Mouse (Mus musculus) myocyte (in vitro differentiated cells): ENCODE measurements around the gene Cib1.

Source experiments
- E2F4 ChIP-seq: IDR thresholded peaks from one replicate; pipeline ENCODE4 v1.6.1; 2011; ENCODE audit warnings: mild to moderate bottlenecking, control low read depth, moderate library complexity; ENCODE audit not compliant: insufficient read depth
- MAX ChIP-seq: IDR thresholded peaks from one replicate; pipeline ENCODE4 v1.6.1; 2011; ENCODE audit warnings: low read depth, mild to moderate bottlenecking, control low read depth
- MYOD1 ChIP-seq, 3 experiments: IDR thresholded peaks; one replicate each; pipeline ENCODE4 v1.6.1; 2011; ENCODE audit warnings: control low read depth in 2 of 3, low read depth in 2 of 3, mild to moderate bottlenecking in 2 of 3, moderate library complexity in 1 of 3; ENCODE audit not compliant: insufficient read length in 2 of 3, control insufficient read depth in 1 of 3
- MYOG ChIP-seq, 3 experiments: IDR thresholded peaks; one replicate each; pipeline ENCODE4 v1.6.1; 2011; ENCODE audit warnings: control low read depth in 2 of 3, low read depth in 2 of 3, mild to moderate bottlenecking in 2 of 3; ENCODE audit not compliant: insufficient read length in 2 of 3, control insufficient read depth in 1 of 3, insufficient read depth in 1 of 3
- POLR2A ChIP-seq: IDR thresholded peaks from one replicate; pipeline ENCODE4 v1.6.1; 2011; ENCODE audit warnings: low read depth, mild to moderate bottlenecking, control low read depth, moderate library complexity; ENCODE audit not compliant: insufficient read length
- POLR2AphosphoS2 ChIP-seq: IDR thresholded peaks from one replicate; pipeline ENCODE4 v1.6.1; 2011; ENCODE audit warnings: low read depth, control low read depth; ENCODE audit not compliant: insufficient read length
- REST ChIP-seq: IDR thresholded peaks from one replicate; pipeline ENCODE4 v1.6.1; 2011; ENCODE audit warnings: mild to moderate bottlenecking, control low read depth, moderate library complexity; ENCODE audit not compliant: insufficient read depth, insufficient read length
- TCF12 ChIP-seq: IDR thresholded peaks from one replicate; pipeline ENCODE4 v1.6.1; 2011; ENCODE audit warnings: mild to moderate bottlenecking, control low read depth; ENCODE audit not compliant: poor library complexity, insufficient read depth, severe bottlenecking
- TCF3 ChIP-seq: IDR thresholded peaks from one replicate; pipeline ENCODE4 v1.6.1; 2011; ENCODE audit warnings: low read depth, control low read depth; ENCODE audit not compliant: insufficient read length
- USF1 ChIP-seq: IDR thresholded peaks from one replicate; pipeline ENCODE4 v1.6.1; 2011; ENCODE audit warnings: low read depth, mild to moderate bottlenecking, control low read depth, moderate library complexity

GRCm38 (mm10) chr7:80261372-80261990 lies 28.9 kb upstream of the Cib1 start:
- no peak for TF ChIP-seq USF1
- no peak for TF ChIP-seq POLR2A
- TF ChIP-seq E2F4: no peak
- no peak for TF ChIP-seq MYOG (IDR thresholded peaks at IDR 0.05; ENCODE audit: control insufficient read depth in 1 of 3, insufficient read depth in 1 of 3, insufficient read length in 2 of 3, low read depth in 2 of 3)
- no peak for TF ChIP-seq TCF12
- no peak for TF ChIP-seq MAX
- TF ChIP-seq MYOD1 (IDR thresholded peaks at IDR 0.05; ENCODE audit: control insufficient read depth in 1 of 3, insufficient read length in 2 of 3, low read depth in 2 of 3): no peak
- peak; percentile 1 for TF ChIP-seq POLR2AphosphoS2
- no peak for TF ChIP-seq REST
- TF ChIP-seq TCF3: no peak
